Mouse (Mus musculus) olfactory bulb, adult 2 months (tissue): ENCODE measurements around the gene Hck.

Source experiments
- CTCF ChIP-seq: fragments of 200-500 bp; IDR thresholded peaks from 2 replicates; pipeline ENCODE4 v1.5.1; 2012; ENCODE audit warnings: low read depth, mild to moderate bottlenecking, low read length, moderate library complexity; ENCODE audit not compliant: insufficient read depth
- POLR2A ChIP-seq: fragments of 200-500 bp; IDR thresholded peaks from 2 replicates; pipeline ENCODE4 v1.6.1; 2012; ENCODE audit warnings: mild to moderate bottlenecking, low read depth, low read length, moderate library complexity; ENCODE audit not compliant: insufficient read depth

GRCm38 (mm10) chr2:153109596-153109995 is 1.3 kb downstream of the Hck start:
- TF ChIP-seq CTCF (no peak), POLR2A (no peak)
